Mouse (Mus musculus): ENCODE data around the gene Reg3d. TPM values are rescaled to one million over a fixed set of nuclear protein-coding genes. Genes with fewer than 3 reads are reported as not detected.
"Not testable (repeated sequence)": the region's sequence is repeated elsewhere in the genome, so short reads cannot be mapped to it uniquely, and the experiment has no call there.

Reg3d gene
- not detected in 2 replicates for total RNA-seq (2014; rRNA removed)
- polyA plus RNA-seq (2015; fragmentation: Nextera tagmentation; extraction: Ambion mirVana), result not detected in 2 replicates

DNA sequence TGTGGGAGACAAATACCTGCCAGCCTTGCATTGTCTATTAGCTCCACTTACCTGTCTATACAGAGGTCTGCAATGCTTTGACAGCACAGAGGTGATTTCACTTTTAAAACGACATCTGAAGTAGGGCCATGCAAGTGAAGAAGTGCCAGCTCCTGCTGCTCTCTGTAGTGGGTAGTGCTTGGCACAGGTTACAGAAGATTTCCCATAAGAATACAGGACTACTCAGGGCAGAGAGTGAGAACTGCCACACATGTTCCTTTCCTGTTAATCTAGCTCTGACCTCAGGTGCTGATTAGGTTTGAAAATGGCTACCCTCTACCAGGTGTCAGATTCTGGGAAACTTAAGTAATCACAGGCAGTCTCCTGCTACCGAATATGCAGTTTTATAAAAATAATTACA lies at the start of gene Reg3d:
Gene Reg3d (minus strand): TSS at position 101 of the 400 bp plus-strand sequence.
- no peaks in the 10 kb centered on the region for H3K36me3 ChIP-seq (ENCODE audit: insufficient read depth, low read length)
- H3K4me2 ChIP-seq (ENCODE audit: low read depth, low read length, poor library complexity, severe bottlenecking), result no peak within 1 kb of the TSS
- no peak within 1 kb of the TSS for H3K9ac ChIP-seq (replicated peaks; ENCODE audit: low read length, poor library complexity, severe bottlenecking)
- no peak for DNase-seq (ENCODE audit: low spot score)
- H3K27me3 ChIP-seq (ENCODE audit: insufficient read depth, low read length), result no peaks in the 10 kb centered on the region
- TF ChIP-seq CTCF (IDR thresholded peaks at IDR 0.05), result no peak
- H3K27ac ChIP-seq (ENCODE audit: low read depth, low read length), result no peak within 1 kb of the TSS
- H3K9me3 ChIP-seq (ENCODE audit: low read length), result no peaks in the 10 kb centered on the region
- 85% methylated on average over 2 of the region's 2 CpGs for WGBS
- H3K4me3 ChIP-seq (ENCODE audit: low read depth, low read length), result no peak within 1 kb of the TSS
- no peak for ATAC-seq (ENCODE audit: low FRiP score)
- no peaks in the 10 kb centered on the region for H3K4me1 ChIP-seq (ENCODE audit: insufficient read depth, low read length)

GRCm38 (mm10) chr6:78425497-78425896 lies 46.8 kb upstream of the Reg3d start:
- Histone ChIP-seq H3K27me3 (ENCODE audit: insufficient read depth, low read length) (no peaks in the 10 kb centered on the region), H3K9me3 (ENCODE audit: low read length) (no peaks in the 10 kb centered on the region), H3K4me2 (ENCODE audit: low read depth, low read length, poor library complexity, severe bottlenecking) (no peak overlapping the region), H3K27ac (ENCODE audit: low read depth, low read length) (no peak overlapping the region), H3K36me3 (ENCODE audit: insufficient read depth, low read length) (no peaks in the 10 kb centered on the region), H3K4me3 (ENCODE audit: low read depth, low read length) (no peak overlapping the region), H3K4me1 (ENCODE audit: insufficient read depth, low read length) (no peaks in the 10 kb centered on the region), H3K9ac (replicated peaks; ENCODE audit: low read length, poor library complexity, severe bottlenecking) (no peak overlapping the region)
- ATAC-seq (ENCODE audit: low FRiP score) (no peak), DNase-seq (ENCODE audit: low spot score) (no peak)
- 85% methylated on average over 3 of the region's 3 CpGs for WGBS
- TF ChIP-seq CTCF (IDR thresholded peaks at IDR 0.05), result no peak

DNA sequence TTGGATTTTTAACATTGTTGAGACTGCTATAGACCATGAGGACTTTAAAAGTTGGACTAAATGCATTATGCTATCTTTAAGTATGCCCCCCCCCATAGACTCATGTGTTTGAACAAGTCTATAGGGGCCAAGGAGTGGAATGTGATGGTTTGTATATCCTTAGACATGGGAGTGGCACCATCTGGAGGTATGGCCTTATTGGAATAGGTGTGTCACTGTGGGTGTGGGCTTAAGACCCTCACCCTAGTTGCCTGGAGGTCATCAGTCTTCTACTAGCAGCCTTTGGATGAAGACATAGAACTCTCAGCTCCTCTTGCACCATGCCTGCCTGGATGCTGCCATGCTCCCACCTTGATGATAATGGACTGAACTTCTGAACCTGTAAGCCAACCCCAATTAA lies 43.7 kb upstream of the Reg3d start, which contains the start of gene Reg1:
Gene Reg1 (plus strand): TSS at position 301 of the 400 bp plus-strand sequence.
- not testable (repeated sequence) for DNase-seq (ENCODE audit: low spot score); H3K27me3 ChIP-seq (ENCODE audit: insufficient read depth, low read length); H3K27ac ChIP-seq (ENCODE audit: low read depth, low read length); H3K4me2 ChIP-seq (ENCODE audit: low read depth, low read length, poor library complexity, severe bottlenecking); H3K9ac ChIP-seq (replicated peaks; ENCODE audit: low read length, poor library complexity, severe bottlenecking); H3K4me3 ChIP-seq (ENCODE audit: low read depth, low read length); H3K4me1 ChIP-seq (ENCODE audit: insufficient read depth, low read length); H3K36me3 ChIP-seq (ENCODE audit: insufficient read depth, low read length); H3K9me3 ChIP-seq (ENCODE audit: low read length); ATAC-seq (ENCODE audit: low FRiP score)

DNA sequence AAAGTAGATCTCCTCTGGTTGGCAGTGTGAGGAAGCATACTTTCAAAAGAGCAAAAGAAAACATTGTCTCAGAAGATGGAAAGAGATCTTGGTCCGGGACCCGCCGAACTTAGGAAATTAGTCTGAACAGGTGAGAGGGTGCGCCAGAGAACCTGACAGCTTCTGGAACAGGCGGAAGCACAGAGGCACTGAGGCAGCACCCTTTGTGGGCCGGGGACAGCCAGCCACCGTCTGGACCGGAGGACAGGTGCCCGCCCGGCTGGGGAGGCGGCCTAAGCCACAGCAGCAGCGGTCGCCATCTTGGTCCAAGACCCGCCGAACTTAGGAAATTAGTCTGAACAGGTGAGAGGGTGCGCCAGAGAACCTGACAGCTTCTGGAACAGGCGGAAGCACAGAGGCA lies 16.7 kb upstream of the Reg3d start, which contains the start of gene Reg2:
Gene Reg2 (plus strand): TSS at position 301 of the 400 bp plus-strand sequence.
- H3K36me3 ChIP-seq (ENCODE audit: insufficient read depth, low read length); H3K27me3 ChIP-seq (ENCODE audit: insufficient read depth, low read length); H3K4me2 ChIP-seq (ENCODE audit: low read depth, low read length, poor library complexity, severe bottlenecking); H3K4me3 ChIP-seq (ENCODE audit: low read depth, low read length); H3K4me1 ChIP-seq (ENCODE audit: insufficient read depth, low read length); ATAC-seq (ENCODE audit: low FRiP score); DNase-seq (ENCODE audit: low spot score); H3K27ac ChIP-seq (ENCODE audit: low read depth, low read length); H3K9me3 ChIP-seq (ENCODE audit: low read length); H3K9ac ChIP-seq (replicated peaks; ENCODE audit: low read length, poor library complexity, severe bottlenecking): not testable (repeated sequence)
- WGBS, result 96% methylated on average over 4 of the region's 17 CpGs

- Histone ChIP-seq H3K9me3 (ENCODE audit: low read length) (no peaks in the 10 kb centered on the region), H3K4me2 (ENCODE audit: low read depth, low read length, poor library complexity, severe bottlenecking) (no peak overlapping the region), H3K27me3 (ENCODE audit: insufficient read depth, low read length) (no peaks in the 10 kb centered on the region), H3K27ac (ENCODE audit: low read depth, low read length) (no peak overlapping the region), H3K9ac (replicated peaks; ENCODE audit: low read length, poor library complexity, severe bottlenecking) (no peak overlapping the region), H3K36me3 (ENCODE audit: insufficient read depth, low read length) (no peaks in the 10 kb centered on the region), H3K4me3 (ENCODE audit: low read depth, low read length) (no peak overlapping the region), H3K4me1 (ENCODE audit: insufficient read depth, low read length) (no peaks in the 10 kb centered on the region)
- no peak for ATAC-seq (ENCODE audit: low FRiP score)
- DNase-seq (ENCODE audit: low spot score), result no peak
- no peak for TF ChIP-seq CTCF (IDR thresholded peaks at IDR 0.05)
- WGBS, result 69% methylated on average over 3 of the region's 3 CpGs
These were observed 6.9 kb upstream of the Reg3d start for GRCm38 (mm10) chr6:78385609-78386008.

DNA sequence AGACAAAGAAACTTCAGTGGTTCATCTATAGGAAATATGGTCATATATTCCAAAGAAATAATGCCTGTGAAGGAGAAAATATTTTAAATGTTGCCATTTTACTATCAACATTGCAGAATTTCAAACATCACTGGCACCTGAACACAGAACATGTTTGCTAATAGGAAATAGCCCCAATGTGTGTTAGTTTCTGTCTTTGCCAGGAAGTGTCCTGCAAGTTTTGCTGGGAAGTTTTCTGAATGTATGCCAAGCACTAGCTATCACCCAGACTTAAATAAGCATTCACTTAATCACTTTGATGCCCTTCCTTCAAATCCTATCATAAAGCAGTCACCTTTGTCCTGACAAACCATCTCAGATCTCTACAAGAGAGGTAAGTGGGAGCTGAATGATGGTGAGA lies 1.7 kb upstream of the Reg3d start, which contains the start of gene Reg3a:
Gene Reg3a (plus strand): TSS at position 301 of the 400 bp plus-strand sequence.
- H3K27me3 ChIP-seq (ENCODE audit: insufficient read depth, low read length), result no peaks in the 10 kb centered on the region
- ATAC-seq (ENCODE audit: low FRiP score) (no peak), DNase-seq (ENCODE audit: low spot score) (no peak)
- no peaks in the 10 kb centered on the region for H3K4me1 ChIP-seq (ENCODE audit: insufficient read depth, low read length)
- H3K9me3 ChIP-seq (ENCODE audit: low read length), result no peaks in the 10 kb centered on the region
- no peak within 1 kb of the TSS for H3K9ac ChIP-seq (replicated peaks; ENCODE audit: low read length, poor library complexity, severe bottlenecking)
- TF ChIP-seq CTCF (IDR thresholded peaks at IDR 0.05), result no peak
- no peaks in the 10 kb centered on the region for H3K36me3 ChIP-seq (ENCODE audit: insufficient read depth, low read length)
- H3K4me2 ChIP-seq (ENCODE audit: low read depth, low read length, poor library complexity, severe bottlenecking), result no peak within 1 kb of the TSS
- no peak within 1 kb of the TSS for H3K27ac ChIP-seq (ENCODE audit: low read depth, low read length)
- no peak within 1 kb of the TSS for H3K4me3 ChIP-seq (ENCODE audit: low read depth, low read length)

Measured in midbrain, postnatal 0 days (tissue).